Mouse (Mus musculus) NIH3T3 (cell line): ENCODE measurements around the gene Ccr7.

Experiments used
- DNase-seq: peaks from one replicate; pipeline ENCODE4 v3.0.0-alpha.2; 2012; ENCODE audit warnings: low read depth

Gene Ccr7

GRCm38 (mm10) chr11:99137385-99137784, 17.5 kb downstream of the Ccr7 start:
- no peak for DNase-seq

- no peak for DNase-seq
Observed at GRCm38 (mm10) chr11:99136961-99137360, 17.9 kb downstream of the Ccr7 start.

GRCm38 (mm10) chr11:99136361-99136760, 18.5 kb downstream of the Ccr7 start:
- DNase-seq, result no peak

GRCm38 (mm10) chr11:99135047-99135440, 19.8 kb downstream of the Ccr7 start:
- DNase-seq, result no peak

- no peak for DNase-seq
Observed at GRCm38 (mm10) chr11:99134266-99135046, 20.4 kb downstream of the Ccr7 start.

GRCm38 (mm10) chr11:99133285-99133897, 21.5 kb downstream of the Ccr7 start:
- no peak for DNase-seq

GRCm38 (mm10) chr11:99132091-99132730, 22.7 kb downstream of the Ccr7 start:
- DNase-seq, result peak; percentile 88

- DNase-seq, result no peak
Observed at GRCm38 (mm10) chr11:99131463-99131840, 23.4 kb downstream of the Ccr7 start.

- no peak for DNase-seq
Observed at GRCm38 (mm10) chr11:99130736-99131462, 24.0 kb downstream of the Ccr7 start.

- DNase-seq, result peak; percentile 79
Observed at GRCm38 (mm10) chr11:99129287-99129686, 25.6 kb downstream of the Ccr7 start.

- no peak for DNase-seq
Observed at GRCm38 (mm10) chr11:99127785-99128682, 26.8 kb downstream of the Ccr7 start.

- no peak for DNase-seq
Observed at GRCm38 (mm10) chr11:99126482-99127253, 28.2 kb downstream of the Ccr7 start.

GRCm38 (mm10) chr11:99124635-99125029, 30.2 kb downstream of the Ccr7 start:
- DNase-seq, result peak; percentile 76

GRCm38 (mm10) chr11:99123977-99124634, 30.8 kb downstream of the Ccr7 start:
- DNase-seq, result peak; percentile 91

GRCm38 (mm10) chr11:99122703-99123102, 32.2 kb downstream of the Ccr7 start:
- DNase-seq, result no peak

GRCm38 (mm10) chr11:99121218-99121631, 33.7 kb downstream of the Ccr7 start:
- no peak for DNase-seq

- DNase-seq, result no peak
Observed at GRCm38 (mm10) chr11:99120524-99121217, 34.2 kb downstream of the Ccr7 start.

- no peak for DNase-seq
Observed at GRCm38 (mm10) chr11:99118963-99119362, 35.9 kb downstream of the Ccr7 start.

GRCm38 (mm10) chr11:99118420-99118819, 36.5 kb downstream of the Ccr7 start:
- DNase-seq, result no peak
